Mouse (Mus musculus) kidney, adult 2 months (tissue): Measurements from ENCODE around the gene Pank3. TPM values are rescaled to one million over a fixed set of nuclear protein-coding genes. Genes with fewer than 3 reads are reported as not detected.
"Not testable (repeated sequence)": the region's sequence is repeated elsewhere in the genome, so short reads cannot be mapped to it uniquely, and the experiment has no call there.

Experiments
- DNase-seq: peaks from one replicate; pipeline ENCODE4 v3.0.0; 2021
- H3K27ac ChIP-seq: fragments of 200-500 bp; 2 replicates; pipeline ENCODE4 v1.5.1; 2012; ENCODE audit warnings: low read depth, low read length, control low read depth, inconsistent platforms; ENCODE audit not compliant: insufficient read depth
- H3K27me3 ChIP-seq: fragments of 200-500 bp; replicated peaks from 2 replicates; pipeline ENCODE4 v1.6.1; 2012; ENCODE audit warnings: mild to moderate bottlenecking, moderate library complexity, low read length, inconsistent platforms; ENCODE audit not compliant: control insufficient read depth, insufficient read depth
- H3K36me3 ChIP-seq: fragments of 200-500 bp; 2 replicates; pipeline ENCODE4 v1.6.1; 2012; ENCODE audit warnings: mild to moderate bottlenecking, moderate library complexity, low read length, inconsistent platforms; ENCODE audit not compliant: control insufficient read depth, insufficient read depth
- H3K4me1 ChIP-seq: fragments of 200-500 bp; 2 replicates; pipeline ENCODE4 v1.6.1; 2011; ENCODE audit warnings: low read length; ENCODE audit not compliant: control insufficient read depth, insufficient read depth
- H3K4me3 ChIP-seq: fragments of 200-500 bp; 2 replicates; pipeline ENCODE4 v1.5.1; 2011; ENCODE audit warnings: mild to moderate bottlenecking, low read depth, low read length, control low read depth; ENCODE audit not compliant: insufficient read depth
- CTCF ChIP-seq: fragments of 200-500 bp; conservative IDR thresholded peaks from 2 replicates; pipeline ENCODE4 v1.5.1; 2011; ENCODE audit warnings: low read depth, mild to moderate bottlenecking, control low read depth, low read length, moderate library complexity, mixed read lengths; ENCODE audit not compliant: insufficient read depth, insufficient read length
- POLR2A ChIP-seq: fragments of 200-500 bp; IDR thresholded peaks from one replicate; pipeline ENCODE4 v1.6.1; 2011; ENCODE audit warnings: low read depth, low read length, control low read depth
- WGBS: fragments of 180-500 bp; shearing (Covaris S2); methylation state at CpG from one replicate; pipeline ENCODE4 v1.1.7; 2018; 5-methylcytosine and 5-hydroxymethylcytosine counted together
- polyA plus RNA-seq: library from polyadenylated mRNA; depleted of rRNA; stranded (reverse); fragments of >200 nt; gene quantifications from 2 replicates; pipeline ENCODE4 v1.2.3, GENCODE M21; 2012

The Pank3 gene
- polyA plus RNA-seq, 1 experiment: 10.4 TPM

- Histone ChIP-seq H3K27ac (no peak overlapping the region), H3K4me3 (no peak overlapping the region), H3K27me3 (no peaks in the 10 kb centered on the region), H3K36me3 (peaks cover 14% of the 10 kb centered on the region), H3K4me1 (peaks cover 7% of the 10 kb centered on the region; the same call in 1 of the 2 replicates)
- peak; percentile 49 for DNase-seq
- 88% methylated on average over 3 of the region's 3 CpGs for WGBS
- TF ChIP-seq POLR2A: no peak
- no peak for TF ChIP-seq CTCF
These were observed 6.3 kb downstream of the Pank3 start for GRCm38 (mm10) chr11:35775606-35776005.

- WGBS: 90% methylated on average over 3 of the region's 3 CpGs
- peaks cover 5% of the 10 kb centered on the region; the same call in 1 of the 2 replicates for H3K4me1 ChIP-seq
- TF ChIP-seq POLR2A (no peak), CTCF (no peak)
- no peaks in the 10 kb centered on the region for H3K27me3 ChIP-seq
- H3K36me3 ChIP-seq: peaks cover 14% of the 10 kb centered on the region
- DNase-seq: no peak
- no peak overlapping the region for H3K4me3 ChIP-seq
- no peak overlapping the region for H3K27ac ChIP-seq
These were observed 7.2 kb downstream of the Pank3 start for GRCm38 (mm10) chr11:35776452-35776851.

GRCm38 (mm10) chr11:35780336-35780735 is 11.1 kb downstream of the Pank3 start:
- peaks cover 24% of the 10 kb centered on the region for H3K36me3 ChIP-seq
- WGBS: 77% methylated on average over 3 of the region's 3 CpGs
- no peak overlapping the region for H3K27ac ChIP-seq
- H3K4me3 ChIP-seq: no peak overlapping the region
- no peak for DNase-seq
- no peaks in the 10 kb centered on the region for H3K27me3 ChIP-seq
- no peak for TF ChIP-seq POLR2A
- TF ChIP-seq CTCF: no peak
- H3K4me1 ChIP-seq: no peaks in the 10 kb centered on the region; the same call in 1 of the 2 replicates

- TF ChIP-seq POLR2A: no peak
- TF ChIP-seq CTCF: no peak
- DNase-seq: no peak
- no peaks in the 10 kb centered on the region for H3K27me3 ChIP-seq
- no peak overlapping the region for H3K27ac ChIP-seq
- WGBS: 98% methylated on average over 3 of the region's 3 CpGs
- H3K4me3 ChIP-seq: no peak overlapping the region
- peaks cover 21% of the 10 kb centered on the region for H3K36me3 ChIP-seq
- H3K4me1 ChIP-seq: no peaks in the 10 kb centered on the region; the same call in 1 of the 2 replicates
These were observed 13.2 kb downstream of the Pank3 start for GRCm38 (mm10) chr11:35782444-35782843.

GRCm38 (mm10) chr11:35783038-35783437 is 13.8 kb downstream of the Pank3 start:
- Histone ChIP-seq H3K27me3 (no peaks in the 10 kb centered on the region), H3K4me1 (no peaks in the 10 kb centered on the region; the same call in 1 of the 2 replicates), H3K27ac (no peak overlapping the region), H3K36me3 (peaks cover 19% of the 10 kb centered on the region), H3K4me3 (no peak overlapping the region)
- DNase-seq: peak; percentile 72
- WGBS: 53% methylated on average over 5 of the region's 5 CpGs
- TF ChIP-seq CTCF: peak; percentile 66
- TF ChIP-seq POLR2A: no peak

- no peaks in the 10 kb centered on the region for H3K27me3 ChIP-seq
- H3K4me1 ChIP-seq: no peaks in the 10 kb centered on the region; the same call in 1 of the 2 replicates
- no peak overlapping the region for H3K4me3 ChIP-seq
- TF ChIP-seq CTCF (no peak), POLR2A (no peak)
- H3K27ac ChIP-seq: no peak overlapping the region
- H3K36me3 ChIP-seq: peaks cover 16% of the 10 kb centered on the region
- WGBS: 79% methylated on average over 3 of the region's 3 CpGs
- no peak for DNase-seq
These were observed 14.7 kb downstream of the Pank3 start for GRCm38 (mm10) chr11:35784002-35784401.

GRCm38 (mm10) chr11:35784537-35784936 is 15.3 kb downstream of the Pank3 start:
- Histone ChIP-seq H3K27ac (no peak overlapping the region), H3K4me3 (no peak overlapping the region), H3K4me1 (no peaks in the 10 kb centered on the region), H3K27me3 (no peaks in the 10 kb centered on the region), H3K36me3 (peaks cover 12% of the 10 kb centered on the region)
- no peak for DNase-seq
- TF ChIP-seq CTCF (no peak), POLR2A (no peak)
- 92% methylated on average over 4 of the region's 4 CpGs for WGBS

- Histone ChIP-seq H3K27me3 (no peaks in the 10 kb centered on the region), H3K4me1 (no peaks in the 10 kb centered on the region), H3K4me3 (no peak overlapping the region), H3K27ac (no peak overlapping the region), H3K36me3 (peaks cover 11% of the 10 kb centered on the region)
- TF ChIP-seq CTCF: no peak
- TF ChIP-seq POLR2A: no peak
- 77% methylated on average over 2 of the region's 2 CpGs for WGBS
- no peak for DNase-seq
These were observed 19.2 kb downstream of the Pank3 start for GRCm38 (mm10) chr11:35788443-35788842.

- H3K27ac ChIP-seq, DNase-seq, H3K4me1 ChIP-seq, H3K27me3 ChIP-seq, H3K4me3 ChIP-seq, H3K36me3 ChIP-seq: not testable (repeated sequence)
- WGBS: 85% methylated on average over 5 of the region's 5 CpGs
These were observed 23.5 kb downstream of the Pank3 start for GRCm38 (mm10) chr11:35792800-35793199.
